In the genomic region with DNA sequence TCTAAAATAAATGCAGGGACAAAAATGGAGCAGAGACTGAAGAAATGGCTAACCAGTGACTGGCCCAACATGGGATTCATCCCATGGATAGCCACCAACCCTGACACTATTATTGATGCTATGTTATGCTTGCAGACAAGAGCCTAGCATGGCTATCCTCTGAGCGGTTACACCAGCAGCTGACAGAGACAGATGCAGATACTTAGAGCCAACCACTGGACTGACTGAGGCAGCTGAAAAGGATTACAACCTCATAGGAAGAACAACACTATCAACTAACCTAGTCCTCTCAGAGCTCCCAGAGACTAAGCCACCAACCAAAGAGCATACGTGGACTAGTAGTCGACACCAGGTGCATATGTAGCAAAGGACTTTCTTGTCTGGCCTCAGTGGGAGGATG, we compare ENCODE assay signal across 28 mouse cellular contexts.
"Had no signal": no experiment of that assay in that cellular context is flagged by ENCODE, and none has a peak within 500 bp of the region (broad histone marks: within the 10 kb centered on the region; RNA-seq: fewer than 3 reads in every experiment).

No protein-coding gene starts in this region.

- H3K27me3 ChIP-seq: embryonic facial prominence, embryonic 12.5 days; embryonic facial prominence, embryonic 13.5 days; embryonic facial prominence, embryonic 15.5 days; forebrain, embryonic 12.5 days; forebrain, embryonic 13.5 days; forebrain, embryonic 15.5 days had no signal

- H3K9me3 ChIP-seq: embryonic facial prominence, embryonic 12.5 days; embryonic facial prominence, embryonic 13.5 days; embryonic facial prominence, embryonic 15.5 days; forebrain, embryonic 10.5 days; forebrain, embryonic 12.5 days; forebrain, embryonic 13.5 days; forebrain, embryonic 15.5 days had no signal

- H3K9ac ChIP-seq: embryonic facial prominence, embryonic 12.5 days; embryonic facial prominence, embryonic 13.5 days; embryonic facial prominence, embryonic 15.5 days; forebrain, embryonic 12.5 days; forebrain, embryonic 13.5 days; forebrain, embryonic 15.5 days; forebrain, postnatal 0 days had no signal

- H3K36me3 ChIP-seq: embryonic facial prominence, embryonic 12.5 days; embryonic facial prominence, embryonic 13.5 days; embryonic facial prominence, embryonic 15.5 days; forebrain, embryonic 10.5 days; forebrain, embryonic 12.5 days; forebrain, embryonic 15.5 days had no signal

- ATAC-seq: forebrain, embryonic 13.5 days; forebrain, embryonic 14.5 days; forebrain, embryonic 15.5 days; forebrain, embryonic 16.5 days; forebrain, postnatal 0 days had no signal

- DNase-seq: cerebellum, adult 18-20 months; cerebellum, adult 2 months; cerebellum, adult 8-10 months; cerebellum, adult 9-10 months; cerebellum, adult 9-11 months; cerebellum, postnatal 10 days; cerebellum, postnatal 14 days; cerebellum, postnatal 25 days; cerebellum, postnatal 36 days; embryo, embryonic 11 days; forebrain, postnatal 0 days; gastrocnemius, adult 2 months; gastrocnemius, postnatal 10 days; gastrocnemius, postnatal 14 days; gastrocnemius, postnatal 25 days; gastrocnemius, postnatal 36 days; heart, adult 18-20 months; heart, adult 2 months had no signal

- H3K4me3 ChIP-seq: embryonic facial prominence, embryonic 12.5 days; embryonic facial prominence, embryonic 13.5 days; embryonic facial prominence, embryonic 15.5 days; erythroblast, embryonic 14.5 days; forebrain, embryonic 10.5 days; forebrain, embryonic 12.5 days; forebrain, embryonic 13.5 days; forebrain, embryonic 15.5 days; gastrocnemius, adult 2 months; heart, adult 2 months had no signal

- H3K4me2 ChIP-seq: embryonic facial prominence, embryonic 12.5 days; embryonic facial prominence, embryonic 13.5 days; embryonic facial prominence, embryonic 15.5 days; forebrain, embryonic 12.5 days; forebrain, embryonic 13.5 days; forebrain, embryonic 15.5 days had no signal

- H3K4me1 ChIP-seq: embryonic facial prominence, embryonic 12.5 days; embryonic facial prominence, embryonic 13.5 days; embryonic facial prominence, embryonic 15.5 days; forebrain, embryonic 10.5 days; forebrain, embryonic 12.5 days; forebrain, embryonic 13.5 days; forebrain, embryonic 15.5 days had no signal

- H3K27ac ChIP-seq: embryonic facial prominence, embryonic 12.5 days; embryonic facial prominence, embryonic 13.5 days; embryonic facial prominence, embryonic 15.5 days; forebrain, embryonic 10.5 days; forebrain, embryonic 12.5 days; forebrain, embryonic 13.5 days; forebrain, embryonic 15.5 days; gastrocnemius, adult 2 months; heart, adult 2 months had no signal
